Mouse (Mus musculus): ENCODE data around the gene Serpinb2. TPM values are rescaled to one million over a fixed set of nuclear protein-coding genes. Genes with fewer than 3 reads are reported as not detected.

Gene Serpinb2
- total and polyA plus RNA-seq, 2 experiments from 2014 or later = not detected

GRCm38 (mm10) chr1:107503294-107503693 is 7.9 kb upstream of the Serpinb2 start:
- 61% methylated on average over 3 of the region's 3 CpGs for WGBS

GRCm38 (mm10) chr1:107505898-107506562 is 5.2 kb upstream of the Serpinb2 start:
- no peak for DNase-seq (ENCODE audit: low spot score)
- no peaks in the 10 kb centered on the region for H3K4me1 ChIP-seq (ENCODE audit: control insufficient read depth, insufficient read depth)
- H3K4me2 ChIP-seq (ENCODE audit: low read depth, low read length) = no peak overlapping the region
- no peak overlapping the region for H3K4me3 ChIP-seq (ENCODE audit: low read depth, low read length)
- H3K36me3 ChIP-seq (replicated peaks; ENCODE audit: control insufficient read depth, insufficient read depth, low read length) = no peaks in the 10 kb centered on the region
- no peak for ATAC-seq (ENCODE audit: insufficient read depth, low read depth)
- no peaks in the 10 kb centered on the region for H3K9me3 ChIP-seq (replicated peaks; ENCODE audit: control insufficient read depth, low read length)
- H3K27me3 ChIP-seq (ENCODE audit: control insufficient read depth, insufficient read depth, low read length) = no peaks in the 10 kb centered on the region
- no peak overlapping the region for H3K9ac ChIP-seq (replicated peaks; ENCODE audit: low read depth, low read length)
- no peak for TF ChIP-seq EP300 (IDR thresholded peaks at IDR 0.05; ENCODE audit: low read depth)
- TF ChIP-seq CTCF (IDR thresholded peaks at IDR 0.05; ENCODE audit: low read depth) = no peak
- no peak overlapping the region for H3K27ac ChIP-seq (ENCODE audit: low read depth)
- 74% methylated on average over 8 of the region's 8 CpGs for WGBS

More at GRCm38 (mm10) chr1:107503294-107503693, 7.9 kb upstream of the Serpinb2 start:
- ATAC-seq (ENCODE audit: insufficient read depth, low read depth) = no peak
- no peak for DNase-seq (ENCODE audit: low spot score)
- Histone ChIP-seq H3K9me3 (replicated peaks; ENCODE audit: control insufficient read depth, low read length) (no peaks in the 10 kb centered on the region), H3K4me1 (ENCODE audit: control insufficient read depth, insufficient read depth) (no peaks in the 10 kb centered on the region), H3K27ac (ENCODE audit: low read depth) (no peak overlapping the region), H3K9ac (replicated peaks; ENCODE audit: low read depth, low read length) (no peak overlapping the region), H3K36me3 (replicated peaks; ENCODE audit: control insufficient read depth, insufficient read depth, low read length) (no peaks in the 10 kb centered on the region), H3K27me3 (ENCODE audit: control insufficient read depth, insufficient read depth, low read length) (no peaks in the 10 kb centered on the region), H3K4me2 (ENCODE audit: low read depth, low read length) (no peak overlapping the region), H3K4me3 (ENCODE audit: low read depth, low read length) (no peak overlapping the region)
- TF ChIP-seq EP300 (IDR thresholded peaks at IDR 0.05; ENCODE audit: low read depth) (no peak), CTCF (IDR thresholded peaks at IDR 0.05; ENCODE audit: low read depth) (no peak)

- ATAC-seq (ENCODE audit: insufficient read depth, low read depth) = no peak
- Histone ChIP-seq H3K4me1 (ENCODE audit: control insufficient read depth, insufficient read depth) (no peaks in the 10 kb centered on the region), H3K27me3 (ENCODE audit: control insufficient read depth, insufficient read depth, low read length) (no peaks in the 10 kb centered on the region), H3K36me3 (replicated peaks; ENCODE audit: control insufficient read depth, insufficient read depth, low read length) (no peaks in the 10 kb centered on the region), H3K4me3 (ENCODE audit: low read depth, low read length) (no peak overlapping the region), H3K9me3 (replicated peaks; ENCODE audit: control insufficient read depth, low read length) (no peaks in the 10 kb centered on the region), H3K9ac (replicated peaks; ENCODE audit: low read depth, low read length) (no peak overlapping the region), H3K27ac (ENCODE audit: low read depth) (no peak overlapping the region), H3K4me2 (ENCODE audit: low read depth, low read length) (no peak overlapping the region)
- 62% methylated on average over 2 of the region's 2 CpGs for WGBS
- TF ChIP-seq CTCF (IDR thresholded peaks at IDR 0.05; ENCODE audit: low read depth) (no peak), EP300 (IDR thresholded peaks at IDR 0.05; ENCODE audit: low read depth) (no peak)
- DNase-seq (ENCODE audit: low spot score) = no peak
Observed at GRCm38 (mm10) chr1:107512194-107513138, 1.2 kb downstream of the Serpinb2 start.

GRCm38 (mm10) chr1:107513530-107513929 is 2.3 kb downstream of the Serpinb2 start:
- 80% methylated on average over 1 of the region's 1 CpGs for WGBS
- Histone ChIP-seq H3K4me1 (ENCODE audit: control insufficient read depth, insufficient read depth) (no peaks in the 10 kb centered on the region), H3K4me3 (ENCODE audit: low read depth, low read length) (no peak overlapping the region), H3K9ac (replicated peaks; ENCODE audit: low read depth, low read length) (no peak overlapping the region), H3K27ac (ENCODE audit: low read depth) (no peak overlapping the region), H3K9me3 (replicated peaks; ENCODE audit: control insufficient read depth, low read length) (no peaks in the 10 kb centered on the region), H3K4me2 (ENCODE audit: low read depth, low read length) (no peak overlapping the region), H3K36me3 (replicated peaks; ENCODE audit: control insufficient read depth, insufficient read depth, low read length) (no peaks in the 10 kb centered on the region), H3K27me3 (ENCODE audit: control insufficient read depth, insufficient read depth, low read length) (no peaks in the 10 kb centered on the region)
- DNase-seq (ENCODE audit: low spot score) (no peak), ATAC-seq (ENCODE audit: insufficient read depth, low read depth) (no peak)
- no peak for TF ChIP-seq CTCF (IDR thresholded peaks at IDR 0.05; ENCODE audit: low read depth)
- no peak for TF ChIP-seq EP300 (IDR thresholded peaks at IDR 0.05; ENCODE audit: low read depth)

- Histone ChIP-seq H3K27me3 (ENCODE audit: control insufficient read depth, insufficient read depth, low read length) (no peaks in the 10 kb centered on the region), H3K9ac (replicated peaks; ENCODE audit: low read depth, low read length) (no peak overlapping the region), H3K4me2 (ENCODE audit: low read depth, low read length) (no peak overlapping the region), H3K4me1 (ENCODE audit: control insufficient read depth, insufficient read depth) (no peaks in the 10 kb centered on the region), H3K4me3 (ENCODE audit: low read depth, low read length) (no peak overlapping the region), H3K9me3 (replicated peaks; ENCODE audit: control insufficient read depth, low read length) (no peaks in the 10 kb centered on the region), H3K27ac (ENCODE audit: low read depth) (no peak overlapping the region), H3K36me3 (replicated peaks; ENCODE audit: control insufficient read depth, insufficient read depth, low read length) (no peaks in the 10 kb centered on the region)
- WGBS = 48% methylated on average over 2 of the region's 2 CpGs
- DNase-seq (ENCODE audit: low spot score) = no peak
- no peak for ATAC-seq (ENCODE audit: insufficient read depth, low read depth)
- TF ChIP-seq CTCF (IDR thresholded peaks at IDR 0.05; ENCODE audit: low read depth) = no peak
- TF ChIP-seq EP300 (IDR thresholded peaks at IDR 0.05; ENCODE audit: low read depth) = no peak
Observed at GRCm38 (mm10) chr1:107515839-107516498, 4.7 kb downstream of the Serpinb2 start.

All from heart, postnatal 0 days (tissue).